Mouse (Mus musculus): ENCODE data around the gene Rnf31. TPM values are rescaled to one million over a fixed set of nuclear protein-coding genes. Genes with fewer than 3 reads are reported as not detected.

Rnf31 gene
- total RNA-seq, 2 experiments from 2014 or later = 29.5 to 41.0 TPM

DNA sequence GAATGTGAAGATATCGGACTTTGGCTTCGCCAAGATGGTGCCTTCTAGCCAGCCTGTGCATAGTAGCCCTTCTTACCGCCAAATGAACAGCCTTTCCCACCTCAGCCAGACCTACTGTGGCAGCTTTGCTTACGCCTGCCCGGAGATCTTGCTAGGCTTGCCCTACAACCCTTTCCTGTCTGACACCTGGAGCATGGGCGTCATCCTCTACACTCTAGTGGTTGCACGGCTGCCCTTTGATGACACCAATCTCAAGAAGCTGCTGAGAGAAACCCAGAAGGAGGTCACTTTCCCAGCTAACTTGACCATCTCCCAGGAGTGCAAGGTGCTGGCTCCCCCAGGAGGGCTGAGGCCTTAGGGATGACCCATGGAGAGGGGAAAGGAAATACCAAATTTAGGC lies 60.0 kb downstream of the Rnf31 start:
- DNase-seq = no peak

Other genes with a start within 250 kb of the Rnf31 start
- 10 to 100 TPM; 22.0 to 23.3 TPM for gene Dhrs4, start 113.0 kb upstream of the Rnf31 start, total RNA-seq (2021)
- 10 to 100 TPM; 59.2 to 60.3 TPM for gene Carmil3, start 101.1 kb upstream of the Rnf31 start, total RNA-seq (2021)
- gene Cpne6, start 81.3 kb upstream of the Rnf31 start, total RNA-seq (2021) = 100 to 1,000 TPM; 696 to 698 TPM
- 1 to 10 TPM; 1.6 to 5.6 TPM for gene Nrl, start 66.7 kb upstream of the Rnf31 start, total RNA-seq (2021)
- gene Pck2, start 51.4 kb upstream of the Rnf31 start, total RNA-seq (2021) = 10 to 100 TPM; 42.6 to 45.8 TPM
- 10 to 100 TPM; 82.5 to 83.2 TPM for gene Dcaf11, start 31.7 kb upstream of the Rnf31 start, total RNA-seq (2021)
- gene A730061H03Rik, start 31.3 kb upstream of the Rnf31 start, total RNA-seq (2021) = 1 to 10 TPM; 1.3 to 1.4 TPM
- not detected for gene Fitm1, start 16.1 kb upstream of the Rnf31 start, total RNA-seq (2021)
- 10 to 100 TPM; 50.3 to 50.4 TPM for gene Psme1, start 13.6 kb upstream of the Rnf31 start, total RNA-seq (2021)
- gene Emc9, start 6.4 kb upstream of the Rnf31 start, total RNA-seq (2021) = 10 to 100 TPM; 46.1 to 50.7 TPM
- 10 to 100 TPM; 43.2 to 44.6 TPM for gene Psme2, start 595 bp upstream of the Rnf31 start, total RNA-seq (2021)
- 10 to 100 TPM; 13.9 to 16.2 TPM for gene Irf9, start 11.9 kb downstream of the Rnf31 start, total RNA-seq (2021)
- gene Rec8, start 26.3 kb downstream of the Rnf31 start, total RNA-seq (2021) = 1 to 10 TPM in 1 of 2 experiments, under 1 TPM in 1; 0.88 to 1.8 TPM
- gene Ipo4, start 44.2 kb downstream of the Rnf31 start, total RNA-seq (2021) = 100 to 1,000 TPM; 108 to 119 TPM
- 1 to 10 TPM; 5.3 to 5.6 TPM for gene Gm49378, start 46.2 kb downstream of the Rnf31 start, total RNA-seq (2021)
- gene Tm9sf1, start 52.1 kb downstream of the Rnf31 start, total RNA-seq (2021) = 10 to 100 TPM; 43.4 to 44.3 TPM
- gene Tssk4, start 58.5 kb downstream of the Rnf31 start, total RNA-seq (2021) = 1 to 10 TPM; 1.3 to 1.7 TPM
- 10 to 100 TPM; 46.4 to 49.9 TPM for gene Mdp1, start 68.8 kb downstream of the Rnf31 start, total RNA-seq (2021)
- 10 to 100 TPM; 24.4 to 27.9 TPM for gene Gmpr2, start 80.2 kb downstream of the Rnf31 start, total RNA-seq (2021)
- gene Nedd8, start 80.4 kb downstream of the Rnf31 start, total RNA-seq (2021) = 100 to 1,000 TPM; 328 to 337 TPM
- 10 to 100 TPM; 13.0 to 13.4 TPM for gene Tinf2, start 90.1 kb downstream of the Rnf31 start, total RNA-seq (2021)
- under 1 TPM in 1 of 2 experiments, not detected in 1; 0.28 TPM for gene Tgm1, start 122.2 kb downstream of the Rnf31 start, total RNA-seq (2021)
- 10 to 100 TPM; 42.8 to 43.8 TPM for gene Rabggta, start 130.6 kb downstream of the Rnf31 start, total RNA-seq (2021)
- 10 to 100 TPM; 82.7 to 83.2 TPM for gene Dhrs1, start 154.0 kb downstream of the Rnf31 start, total RNA-seq (2021)
- 10 to 100 TPM; 10.6 to 14.2 TPM for gene Nop9, start 154.0 kb downstream of the Rnf31 start, total RNA-seq (2021)
- gene Cideb, start 166.8 kb downstream of the Rnf31 start, total RNA-seq (2021) = 1 to 10 TPM; 1.2 to 1.6 TPM
- gene Ltb4r2, start 169.7 kb downstream of the Rnf31 start, total RNA-seq (2021) = under 1 TPM; 0.10 to 0.20 TPM
- not detected for gene Ltb4r1, start 174.3 kb downstream of the Rnf31 start, total RNA-seq (2021)
- 1 to 10 TPM; 2.5 to 3.2 TPM for gene Adcy4, start 192.4 kb downstream of the Rnf31 start, total RNA-seq (2021)
- gene Ripk3, start 197.2 kb downstream of the Rnf31 start, total RNA-seq (2021) = 1 to 10 TPM; 1.1 to 1.9 TPM
- gene Nfatc4, start 231.4 kb downstream of the Rnf31 start, total RNA-seq (2021) = 1 to 10 TPM; 1.2 to 1.9 TPM